Mouse (Mus musculus) limb, embryonic 14.5 days (tissue): Measurements from ENCODE around the gene Gpatch2l. TPM values are rescaled to one million over a fixed set of nuclear protein-coding genes. Genes with fewer than 3 reads are reported as not detected.

ENCODE experiments used
- ATAC-seq: fragments of 200-750 bp; cut with Nextera tagmentation; 2 replicates; pipeline ENCODE4 v1.8.0; 2017; ENCODE audit warnings: low read depth, moderate number of reproducible peaks, moderate TSS enrichment; ENCODE audit not compliant: low FRiP score
- DNase-seq: peaks from one replicate; pipeline ENCODE4 v3.0.0-alpha.2; 2015; ENCODE audit warnings: low spot score
- H3K27ac ChIP-seq: fragments of 300-500 bp; sonication (generic); replicated peaks from 2 replicates; pipeline ENCODE4 v1.5.1; 2014; ENCODE audit warnings: low read depth, mild to moderate bottlenecking, low read length, moderate library complexity, mixed read lengths
- H3K27me3 ChIP-seq: fragments of 300-500 bp; sonication (generic); 2 replicates; pipeline ENCODE4 v1.6.1; 2014; ENCODE audit warnings: low read length, mixed read lengths; ENCODE audit not compliant: control insufficient read depth, insufficient read depth
- H3K36me3 ChIP-seq: fragments of 300-500 bp; sonication (generic); 2 replicates; pipeline ENCODE4 v1.6.1; 2014; ENCODE audit warnings: mild to moderate bottlenecking, low read length, moderate library complexity, mixed read lengths; ENCODE audit not compliant: control insufficient read depth, insufficient read depth
- H3K4me1 ChIP-seq: fragments of 300-500 bp; sonication (generic); 2 replicates; pipeline ENCODE4 v1.6.1; 2014; ENCODE audit warnings: antibody characterized with exemption, low read length, mixed read lengths; ENCODE audit not compliant: control insufficient read depth, insufficient read depth
- H3K4me2 ChIP-seq: fragments of 300-500 bp; sonication (generic); replicated peaks from 2 replicates; pipeline ENCODE4 v1.6.1; 2014; ENCODE audit warnings: low read depth, mild to moderate bottlenecking, low read length, moderate library complexity; ENCODE audit not compliant: severe bottlenecking
- H3K4me3 ChIP-seq: fragments of 300-500 bp; sonication (generic); replicated peaks from 2 replicates; pipeline ENCODE4 v1.5.1; 2014; ENCODE audit warnings: low read length
- H3K9ac ChIP-seq: fragments of 300-500 bp; sonication (generic); 2 replicates; pipeline ENCODE4 v1.6.1; 2014; ENCODE audit warnings: mild to moderate bottlenecking, low read depth, low read length, moderate library complexity; ENCODE audit not compliant: severe bottlenecking
- H3K9me3 ChIP-seq: fragments of 300-500 bp; sonication (generic); 2 replicates; pipeline ENCODE4 v1.6.1; 2016; ENCODE audit warnings: low read length; ENCODE audit not compliant: control insufficient read depth
- POLR2A ChIP-seq: fragments of 200-500 bp; IDR thresholded peaks from 2 replicates; pipeline ENCODE4 v1.8.0; 2012; ENCODE audit warnings: inconsistent platforms, mild to moderate bottlenecking, moderate library complexity, borderline replicate concordance; ENCODE audit not compliant: insufficient read depth, insufficient read length; ENCODE audit errors: extremely low read depth
- WGBS: fragments of 180-500 bp; shearing (Covaris S2); extraction: QIAGEN DNeasy Blood & Tissue Kit; methylation state at CpG from one replicate; pipeline ENCODE4 v1.1.7; 2014; 5-methylcytosine and 5-hydroxymethylcytosine counted together
- polyA plus RNA-seq, 2 experiments: library from polyadenylated mRNA; depleted of rRNA in 1 of 2; stranded (reverse) in 1 of 2; unstranded in 1 of 2; fragments of >200 nt; fragmentation: Nextera tagmentation in 1 of 2; extraction: Ambion mirVana in 1 of 2; gene quantifications; 2 replicates each; pipeline versions ENCODE4 v1.2.1 to v1.2.3; 2012 to 2014

Gpatch2l gene
- polyA plus RNA-seq, 2 experiments: 15.3 to 16.5 TPM

- peaks cover 9% of the 10 kb centered on the region; the same call in 1 of the 2 replicates for H3K36me3 ChIP-seq
- ATAC-seq (no peak), DNase-seq (no peak)
- TF ChIP-seq POLR2A: no peak
- H3K27ac ChIP-seq: no peak overlapping the region
- no peak overlapping the region for H3K4me2 ChIP-seq
- H3K4me3 ChIP-seq: no peak overlapping the region
- no peaks in the 10 kb centered on the region for H3K9me3 ChIP-seq
- no peak overlapping the region for H3K9ac ChIP-seq
- H3K27me3 ChIP-seq: no peaks in the 10 kb centered on the region
- H3K4me1 ChIP-seq: 0 out of 2 replicates have a peak, but pooled peaks cover 2% of the 10 kb centered on the region
- 82% methylated on average over 4 of the region's 4 CpGs for WGBS
Observed at GRCm38 (mm10) chr12:86250183-86250582, 8.5 kb downstream of the Gpatch2l start.

- TF ChIP-seq POLR2A: no peak
- WGBS: 83% methylated on average over 7 of the region's 7 CpGs
- no peak for DNase-seq
- Histone ChIP-seq H3K27me3 (no peaks in the 10 kb centered on the region), H3K27ac (no peak overlapping the region), H3K9me3 (no peaks in the 10 kb centered on the region), H3K4me3 (no peak overlapping the region), H3K4me2 (no peak overlapping the region), H3K36me3 (peaks cover 16% of the 10 kb centered on the region), H3K4me1 (no peaks in the 10 kb centered on the region), H3K9ac (no peak overlapping the region)
- ATAC-seq: no peak
Observed at GRCm38 (mm10) chr12:86254910-86255309, 13.3 kb downstream of the Gpatch2l start.

DNA sequence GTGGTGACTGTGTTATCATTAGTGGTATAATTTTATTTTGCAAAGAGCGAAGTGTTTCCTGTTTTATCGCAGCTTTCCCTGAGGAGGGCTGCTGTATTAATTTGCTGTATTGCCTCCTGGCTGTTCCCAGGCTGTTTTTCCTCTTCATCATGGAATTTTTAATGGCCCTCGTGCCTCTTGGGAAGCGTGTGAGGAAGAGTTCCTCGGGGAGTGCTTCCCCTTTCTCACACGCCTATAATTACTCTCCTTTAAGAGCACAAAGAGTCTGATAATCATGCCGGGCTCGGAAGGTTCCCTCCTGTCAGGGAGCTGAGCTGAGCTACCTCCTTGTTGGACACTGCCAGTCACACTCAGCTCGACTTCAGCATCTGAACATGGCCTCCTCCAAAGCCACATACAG lies 30.0 kb downstream of the Gpatch2l start:
- no peaks in the 10 kb centered on the region for H3K9me3 ChIP-seq
- DNase-seq: no peak
- no peak overlapping the region for H3K4me3 ChIP-seq
- no peak for TF ChIP-seq POLR2A
- no peak overlapping the region for H3K27ac ChIP-seq
- H3K27me3 ChIP-seq: no peaks in the 10 kb centered on the region
- H3K4me1 ChIP-seq: no peaks in the 10 kb centered on the region
- no peak overlapping the region for H3K4me2 ChIP-seq
- peaks cover 62% of the 10 kb centered on the region for H3K36me3 ChIP-seq
- H3K9ac ChIP-seq: no peak overlapping the region
- 52% methylated on average over 9 of the region's 9 CpGs for WGBS
- no peak for ATAC-seq

- H3K4me2 ChIP-seq: no peak overlapping the region
- H3K36me3 ChIP-seq: peaks cover 55% of the 10 kb centered on the region
- H3K27me3 ChIP-seq: no peaks in the 10 kb centered on the region
- no peaks in the 10 kb centered on the region for H3K4me1 ChIP-seq
- ATAC-seq (no peak), DNase-seq (no peak)
- H3K27ac ChIP-seq: no peak overlapping the region
- no peaks in the 10 kb centered on the region for H3K9me3 ChIP-seq
- H3K9ac ChIP-seq: no peak overlapping the region
- no peak overlapping the region for H3K4me3 ChIP-seq
- TF ChIP-seq POLR2A: no peak
- WGBS: 68% methylated on average over 2 of the region's 2 CpGs
Observed at GRCm38 (mm10) chr12:86274246-86274645, 32.6 kb downstream of the Gpatch2l start.

DNA sequence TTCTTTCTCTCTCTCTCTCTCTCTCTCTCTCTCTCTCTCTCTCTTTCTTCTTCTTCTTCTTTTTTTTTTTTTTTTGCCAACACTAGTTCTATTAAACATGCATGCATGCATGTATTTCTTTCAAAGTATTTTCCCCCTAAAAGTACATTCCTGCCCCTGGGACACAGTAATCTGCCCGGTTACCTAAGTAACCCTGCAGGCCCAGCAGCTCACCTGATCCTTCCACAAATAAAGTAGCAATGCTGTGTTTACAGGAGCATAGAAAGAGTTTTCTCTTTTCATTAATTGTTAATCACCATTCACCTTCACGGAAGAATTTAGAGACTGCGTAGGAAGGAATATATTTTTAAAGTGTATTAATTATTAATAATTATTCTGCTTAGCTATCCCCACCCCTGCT lies 34.1 kb downstream of the Gpatch2l start:
- ATAC-seq (no peak), DNase-seq (no peak)
- Histone ChIP-seq H3K9ac (no peak overlapping the region), H3K36me3 (peaks cover 47% of the 10 kb centered on the region), H3K4me2 (no peak overlapping the region), H3K4me1 (no peaks in the 10 kb centered on the region), H3K27me3 (no peaks in the 10 kb centered on the region), H3K9me3 (no peaks in the 10 kb centered on the region), H3K27ac (no peak overlapping the region), H3K4me3 (no peak overlapping the region)
- TF ChIP-seq POLR2A: no peak
- 85% methylated on average over 3 of the region's 3 CpGs for WGBS

DNA sequence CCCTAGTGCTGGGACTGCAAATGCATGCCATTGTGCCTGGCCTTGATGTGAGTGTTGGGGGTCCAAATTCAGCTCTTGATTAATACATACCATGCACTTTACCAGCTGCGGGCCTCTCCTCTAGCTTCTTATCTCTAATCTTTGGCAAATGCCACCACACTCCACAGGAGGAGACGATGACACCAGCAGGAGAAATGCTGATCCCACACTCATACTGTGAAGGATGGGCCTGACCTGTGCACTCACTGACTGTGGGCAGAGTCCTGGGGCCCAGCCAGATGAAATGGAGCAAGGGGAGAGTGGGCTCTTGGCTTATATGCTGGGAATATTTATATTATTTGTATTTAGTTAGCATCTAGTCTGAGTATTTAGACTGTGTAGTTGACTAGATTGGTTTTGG lies 34.8 kb downstream of the Gpatch2l start:
- DNase-seq (no peak), ATAC-seq (no peak)
- no peak overlapping the region for H3K9ac ChIP-seq
- no peak for TF ChIP-seq POLR2A
- H3K4me3 ChIP-seq: no peak overlapping the region
- H3K9me3 ChIP-seq: no peaks in the 10 kb centered on the region
- 93% methylated on average over 2 of the region's 2 CpGs for WGBS
- H3K27ac ChIP-seq: no peak overlapping the region
- no peaks in the 10 kb centered on the region for H3K4me1 ChIP-seq
- peaks cover 41% of the 10 kb centered on the region for H3K36me3 ChIP-seq
- no peak overlapping the region for H3K4me2 ChIP-seq
- no peaks in the 10 kb centered on the region for H3K27me3 ChIP-seq
